Mouse (Mus musculus) CD8-positive naive resting alpha-beta T cell, adult 2 months (primary cell): ENCODE data around the gene Olfr1086.
"Not testable (repeated sequence)": the region's sequence is repeated elsewhere in the genome, so short reads cannot be mapped to it uniquely, and the experiment has no call there.

Source experiments
- DNase-seq, 2 experiments: peaks; one replicate each; pipeline ENCODE4 v3.0.0; 2022; ENCODE audit warnings: low read depth in 2 of 2, low spot score in 2 of 2

Olfr1086 gene

GRCm38 (mm10) chr2:86679992-86680391 lies at the start of gene Olfr1086:
Olfr1086 (minus strand) TSS chr2:86680092.
- no peak for DNase-seq

GRCm38 (mm10) chr2:86698295-86698694 lies 18.4 kb upstream of the Olfr1086 start, which contains the start of gene Olfr1087:
Olfr1087 (minus strand) TSS chr2:86698395.
- DNase-seq, result no peak

GRCm38 (mm10) chr2:86661919-86662318 lies 18.0 kb downstream of the Olfr1086 start, which contains the start of gene Olfr1085:
Olfr1085 (minus strand) TSS chr2:86662019.
- DNase-seq, result no peak

- DNase-seq, result not testable (repeated sequence)
Measured at GRCm38 (mm10) chr2:86639625-86640024, 40.3 kb downstream of the Olfr1086 start, which contains the start of gene Olfr1084. Olfr1084 (minus strand) TSS chr2:86639725.
